Mouse (Mus musculus) C2C12 (cell line): Measurements from ENCODE around the gene Cdkn2d.

Source experiments
- CEBPB ChIP-seq: IDR thresholded peaks from one replicate; pipeline ENCODE4 v1.6.1; 2011; ENCODE audit warnings: low read depth, mild to moderate bottlenecking, control low read depth, moderate library complexity
- CTCF ChIP-seq: IDR thresholded peaks from one replicate; pipeline ENCODE4 v1.5.1; 2011; ENCODE audit not compliant: control insufficient read depth, insufficient read depth, insufficient read length
- MAX ChIP-seq: IDR thresholded peaks from one replicate; pipeline ENCODE4 v1.6.1; 2011; ENCODE audit warnings: mild to moderate bottlenecking, control low read depth
- MYOD1 ChIP-seq: IDR thresholded peaks from one replicate; pipeline ENCODE4 v1.6.1; 2011; ENCODE audit warnings: low read depth; ENCODE audit not compliant: control insufficient read depth, insufficient read length
- MYOG ChIP-seq: IDR thresholded peaks from one replicate; pipeline ENCODE4 v1.6.1; 2011; ENCODE audit not compliant: control insufficient read depth, insufficient read length; ENCODE audit errors: extremely low read depth
- USF1 ChIP-seq: IDR thresholded peaks from one replicate; pipeline ENCODE4 v1.6.1; 2011; ENCODE audit warnings: low read depth, mild to moderate bottlenecking, control low read depth, moderate library complexity

GRCm38 (mm10) chr9:21329041-21329440 lies 37.8 kb upstream of the Cdkn2d start:
- no peak for TF ChIP-seq MAX
- TF ChIP-seq CTCF, result no peak
- TF ChIP-seq MYOG, result no peak
- TF ChIP-seq CEBPB, result no peak
- TF ChIP-seq MYOD1, result no peak
- no peak for TF ChIP-seq USF1
